Mouse (Mus musculus): ENCODE results near the gene Urb2.

The Urb2 gene

GRCm38 (mm10) chr8:124080467-124081326 lies 59.4 kb downstream of the Urb2 start:
- DNase-seq, result no peak

- DNase-seq, result no peak
These were observed 61.3 kb downstream of the Urb2 start for GRCm38 (mm10) chr8:124082616-124083015.

- no peak for DNase-seq
These were observed 62.3 kb downstream of the Urb2 start for GRCm38 (mm10) chr8:124083611-124084010.

GRCm38 (mm10) chr8:124085668-124086067 lies 64.4 kb downstream of the Urb2 start:
- no peak for DNase-seq

GRCm38 (mm10) chr8:124088092-124088613 lies 66.8 kb downstream of the Urb2 start:
- DNase-seq, result no peak

GRCm38 (mm10) chr8:124089016-124089415 lies 67.7 kb downstream of the Urb2 start:
- DNase-seq, result no peak

- DNase-seq, result no peak
These were observed 69.2 kb downstream of the Urb2 start for GRCm38 (mm10) chr8:124090473-124090872.

All from right cerebral cortex, postnatal 14 days (tissue).